Mouse (Mus musculus): ENCODE data around the gene Celsr1.
A peak's percentile ranks its signal among the peaks of the same experiment; 100 is the strongest.

DNA sequence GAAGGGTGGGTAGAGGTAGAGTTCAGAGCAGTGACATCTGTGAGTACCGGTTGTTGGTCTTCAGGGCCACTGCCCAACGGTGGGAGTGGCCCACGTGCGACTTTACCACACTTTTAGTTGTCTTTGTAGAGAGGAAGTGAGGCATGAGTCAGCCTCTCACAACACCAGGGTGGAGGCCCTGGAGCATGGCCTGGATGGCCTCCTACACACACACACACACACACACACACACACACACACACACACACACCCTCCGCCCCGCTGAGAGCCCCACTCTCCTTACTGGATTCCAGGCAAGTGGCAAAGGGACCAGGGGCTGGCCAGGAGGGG, 34.0 kb upstream of the Celsr1 start:
- TF ChIP-seq TCF12 (IDR thresholded peaks at IDR 0.05; ENCODE audit: insufficient read depth, poor library complexity, severe bottlenecking) (no peak), POLR2A (IDR thresholded peaks at IDR 0.05; ENCODE audit: insufficient read length, low read depth) (no peak), E2F4 (IDR thresholded peaks at IDR 0.05; ENCODE audit: insufficient read depth) (no peak), CEBPB (IDR thresholded peaks at IDR 0.05; ENCODE audit: insufficient read depth, poor library complexity, severe bottlenecking) (no peak), POLR2AphosphoS2 (IDR thresholded peaks at IDR 0.05; ENCODE audit: insufficient read length, low read depth) (peak; percentile 59), MAX (IDR thresholded peaks at IDR 0.05; ENCODE audit: low read depth) (peak; percentile 90), MYOD1 (IDR thresholded peaks at IDR 0.05; ENCODE audit: control insufficient read depth in 1 of 3, insufficient read length in 2 of 3, low read depth in 2 of 3) (peak in 2 of 3 experiments; percentile 15 to 79), USF1 (IDR thresholded peaks at IDR 0.05; ENCODE audit: low read depth) (no peak), MYOG (IDR thresholded peaks at IDR 0.05; ENCODE audit: control insufficient read depth in 1 of 3, insufficient read depth in 1 of 3, insufficient read length in 2 of 3, low read depth in 2 of 3) (peak in 1 of 3 experiments; percentile 70), TCF3 (IDR thresholded peaks at IDR 0.05; ENCODE audit: insufficient read length, low read depth) (no peak), REST (IDR thresholded peaks at IDR 0.05; ENCODE audit: insufficient read depth, insufficient read length) (no peak), SRF (IDR thresholded peaks at IDR 0.05; ENCODE audit: control insufficient read depth, insufficient read length, low read depth) (no peak)

Data from myocyte (in vitro differentiated cells).